Comparison of ENCODE assay signal across 32 mouse cellular contexts in genomic region chr17:41629691-41630090, GRCm38 (mm10).
"Had no signal": no experiment of that assay in that cellular context is flagged by ENCODE, and none has a peak within 500 bp of the region (broad histone marks: within the 10 kb centered on the region; RNA-seq: fewer than 3 reads in every experiment).

No protein-coding gene starts in this region.

- H3K4me2 ChIP-seq: heart, embryonic 12.5 days; heart, embryonic 13.5 days; heart, embryonic 15.5 days; hindbrain, embryonic 12.5 days; hindbrain, embryonic 13.5 days; hindbrain, embryonic 14.5 days; hindbrain, embryonic 15.5 days; intestine, embryonic 15.5 days; kidney, embryonic 15.5 days had no signal

- DNase-seq: heart, postnatal 10 days; heart, postnatal 14 days; heart, postnatal 36 days; heart, postnatal 4 days; kidney, adult 11 months; kidney, adult 18-20 months; kidney, adult 2 months; kidney, adult 8-10 months; kidney, adult 9 months; kidney, postnatal 10 days; kidney, postnatal 14 days; kidney, postnatal 25 days; kidney, postnatal 36 days; kidney, postnatal 4 days; layer of hippocampus, adult 9-11 months; layer of hippocampus, postnatal 36 days had no signal

- H3K27me3 ChIP-seq: heart, embryonic 12.5 days; heart, embryonic 13.5 days; heart, embryonic 15.5 days; hindbrain, embryonic 12.5 days; hindbrain, embryonic 13.5 days; hindbrain, embryonic 15.5 days; intestine, embryonic 15.5 days; kidney, embryonic 15.5 days had no signal

- H3K9ac ChIP-seq: heart, embryonic 12.5 days; heart, embryonic 13.5 days; heart, embryonic 15.5 days; hindbrain, embryonic 12.5 days; hindbrain, embryonic 13.5 days; hindbrain, embryonic 14.5 days; hindbrain, embryonic 15.5 days; intestine, embryonic 15.5 days; kidney, embryonic 15.5 days had no signal

- H3K9me3 ChIP-seq: heart, embryonic 12.5 days; heart, embryonic 13.5 days; heart, embryonic 15.5 days; hindbrain, embryonic 12.5 days; hindbrain, embryonic 13.5 days; hindbrain, embryonic 15.5 days; intestine, embryonic 15.5 days; kidney, embryonic 15.5 days had no signal

- ATAC-seq: hindbrain, embryonic 16.5 days; inflammation-experienced regulatory T-cells, adult 6 months; intestine, embryonic 15.5 days; intestine, embryonic 16.5 days; intestine, postnatal 0 days had no signal

- H3K27ac ChIP-seq: heart, embryonic 13.5 days; heart, embryonic 15.5 days; hindbrain, embryonic 12.5 days; hindbrain, embryonic 13.5 days; hindbrain, embryonic 14.5 days; hindbrain, embryonic 15.5 days; intestine, embryonic 15.5 days; kidney, embryonic 15.5 days; kidney, postnatal 0 days; layer of hippocampus, adult 2 months; left cerebral cortex, adult 2 months had no signal

- H3K4me1 ChIP-seq: heart, embryonic 12.5 days; heart, embryonic 13.5 days; heart, embryonic 15.5 days; hindbrain, embryonic 12.5 days; hindbrain, embryonic 13.5 days; hindbrain, embryonic 15.5 days; intestine, embryonic 15.5 days; kidney, embryonic 15.5 days had no signal

- H3K36me3 ChIP-seq: heart, embryonic 12.5 days; heart, embryonic 13.5 days; heart, embryonic 15.5 days; hindbrain, embryonic 12.5 days; hindbrain, embryonic 13.5 days; hindbrain, embryonic 15.5 days; intestine, embryonic 15.5 days; kidney, embryonic 15.5 days had no signal

- H3K4me3 ChIP-seq: heart, embryonic 12.5 days; heart, embryonic 13.5 days; heart, embryonic 15.5 days; hindbrain, embryonic 12.5 days; hindbrain, embryonic 13.5 days; hindbrain, embryonic 15.5 days; intestine, embryonic 15.5 days; kidney, embryonic 15.5 days; layer of hippocampus, adult 2 months; left cerebral cortex, adult 2 months had no signal
